Mouse (Mus musculus) left cerebral cortex, adult 11 months (tissue): ENCODE results near the gene Fbxl7.

ENCODE experiments used
- DNase-seq: peaks from one replicate; pipeline ENCODE4 v3.0.0; 2022; ENCODE audit warnings: low spot score

Gene Fbxl7

GRCm38 (mm10) chr15:26693075-26693474 is 202.3 kb downstream of the Fbxl7 start:
- DNase-seq, result no peak

GRCm38 (mm10) chr15:26688472-26689104 is 206.8 kb downstream of the Fbxl7 start:
- no peak for DNase-seq

- no peak for DNase-seq
Measured at GRCm38 (mm10) chr15:26687729-26688128, 207.7 kb downstream of the Fbxl7 start.

GRCm38 (mm10) chr15:26682279-26682678 is 213.1 kb downstream of the Fbxl7 start:
- DNase-seq, result no peak

GRCm38 (mm10) chr15:26673239-26673859 is 222.0 kb downstream of the Fbxl7 start:
- no peak for DNase-seq

GRCm38 (mm10) chr15:26654988-26655387 is 240.4 kb downstream of the Fbxl7 start:
- no peak for DNase-seq

- no peak for DNase-seq
Measured at GRCm38 (mm10) chr15:26642563-26642962, 252.8 kb downstream of the Fbxl7 start.

- no peak for DNase-seq
Measured at GRCm38 (mm10) chr15:26639726-26640125, 255.7 kb downstream of the Fbxl7 start.

- no peak for DNase-seq
Measured at GRCm38 (mm10) chr15:26635591-26635990, 259.8 kb downstream of the Fbxl7 start.

- no peak for DNase-seq
Measured at GRCm38 (mm10) chr15:26628181-26628580, 267.2 kb downstream of the Fbxl7 start.

GRCm38 (mm10) chr15:26623242-26623641 is 272.1 kb downstream of the Fbxl7 start:
- DNase-seq, result no peak

GRCm38 (mm10) chr15:26620279-26620678 is 275.1 kb downstream of the Fbxl7 start:
- peak; percentile 18 for DNase-seq

GRCm38 (mm10) chr15:26619221-26619620 is 276.2 kb downstream of the Fbxl7 start:
- DNase-seq, result no peak

- no peak for DNase-seq
Measured at GRCm38 (mm10) chr15:26596239-26596638, 299.1 kb downstream of the Fbxl7 start.

- DNase-seq, result no peak
Measured at GRCm38 (mm10) chr15:26579947-26580709, 315.3 kb downstream of the Fbxl7 start.

GRCm38 (mm10) chr15:26578500-26578899 is 316.9 kb downstream of the Fbxl7 start:
- no peak for DNase-seq

GRCm38 (mm10) chr15:26566076-26566475 is 329.3 kb downstream of the Fbxl7 start:
- no peak for DNase-seq

- DNase-seq, result no peak
Measured at GRCm38 (mm10) chr15:26553620-26554019, 341.8 kb downstream of the Fbxl7 start.

GRCm38 (mm10) chr15:26533997-26534700 is 361.2 kb downstream of the Fbxl7 start:
- no peak for DNase-seq

- no peak for DNase-seq
Measured at GRCm38 (mm10) chr15:26519220-26519631, 376.2 kb downstream of the Fbxl7 start.

GRCm38 (mm10) chr15:26501024-26501423 is 394.4 kb downstream of the Fbxl7 start:
- no peak for DNase-seq
